In genomic region chr6:12699089-12699488, GRCm38 (mm10) we compare ENCODE assay signal across 27 mouse cellular contexts. TPM values are rescaled to one million over a fixed set of nuclear protein-coding genes. Genes with fewer than 3 reads are reported as not detected.
"Had no signal": no experiment of that assay in that cellular context is flagged by ENCODE, and none has a peak within 500 bp of the region (broad histone marks: within the 10 kb centered on the region; RNA-seq: fewer than 3 reads in every experiment).

No protein-coding gene starts in this region.

- DNase-seq: gastrocnemius, postnatal 25 days; heart, adult 2 months; heart, postnatal 14 days; heart, postnatal 4 days; kidney, adult 18-20 months; kidney, adult 8-10 months; kidney, postnatal 10 days; kidney, postnatal 25 days; kidney, postnatal 4 days; left cerebral cortex, postnatal 4 days; lung, adult 18-20 months had no signal

- H3K4me3 ChIP-seq: heart, adult 2 months; heart, embryonic 13.5 days; heart, embryonic 15.5 days; hindbrain, embryonic 10.5 days; hindbrain, embryonic 12.5 days; intestine, embryonic 15.5 days; layer of hippocampus, adult 2 months; limb, embryonic 13.5 days; limb, embryonic 15.5 days; liver, embryonic 12.5 days had no signal

- H3K36me3 ChIP-seq: heart, embryonic 13.5 days; heart, embryonic 15.5 days; hindbrain, embryonic 10.5 days; hindbrain, embryonic 12.5 days; intestine, embryonic 15.5 days; limb, embryonic 13.5 days; limb, embryonic 15.5 days; liver, embryonic 12.5 days had no signal

- H3K9ac ChIP-seq: heart, embryonic 13.5 days; heart, embryonic 15.5 days; hindbrain, embryonic 12.5 days; hindbrain, embryonic 14.5 days; intestine, embryonic 15.5 days; limb, embryonic 13.5 days; limb, embryonic 15.5 days; liver, embryonic 12.5 days; liver, embryonic 14.5 days had no signal

- H3K27me3 ChIP-seq: heart, embryonic 13.5 days; heart, embryonic 15.5 days; hindbrain, embryonic 12.5 days; intestine, embryonic 15.5 days; limb, embryonic 13.5 days; limb, embryonic 15.5 days; liver, embryonic 12.5 days had no signal

- ATAC-seq: hindbrain, embryonic 16.5 days; inflammation-experienced regulatory T-cells, adult 6 months; intestine, embryonic 15.5 days; intestine, postnatal 0 days; liver, embryonic 12.5 days had no signal

- H3K9me3 ChIP-seq: heart, embryonic 13.5 days; heart, embryonic 15.5 days; hindbrain, embryonic 10.5 days; hindbrain, embryonic 12.5 days; intestine, embryonic 15.5 days; limb, embryonic 13.5 days; limb, embryonic 15.5 days; liver, embryonic 12.5 days had no signal

- H3K4me2 ChIP-seq: heart, embryonic 11.5 days; heart, embryonic 13.5 days; heart, embryonic 15.5 days; hindbrain, embryonic 12.5 days; hindbrain, embryonic 14.5 days; intestine, embryonic 15.5 days; limb, embryonic 13.5 days; limb, embryonic 15.5 days; liver, embryonic 12.5 days had no signal

- H3K4me1 ChIP-seq: heart, embryonic 13.5 days; heart, embryonic 15.5 days; hindbrain, embryonic 10.5 days; hindbrain, embryonic 12.5 days; intestine, embryonic 15.5 days; limb, embryonic 13.5 days; limb, embryonic 15.5 days; liver, embryonic 12.5 days had no signal

- H3K27ac ChIP-seq: heart, adult 2 months; heart, embryonic 13.5 days; heart, embryonic 15.5 days; hindbrain, embryonic 10.5 days; hindbrain, embryonic 12.5 days; hindbrain, embryonic 14.5 days; intestine, embryonic 15.5 days; layer of hippocampus, adult 2 months; limb, embryonic 13.5 days; limb, embryonic 15.5 days; liver, embryonic 12.5 days; liver, embryonic 14.5 days had no signal

RNA-seq across cellular contexts. Expression of gene Thsd7a, which starts 50.1 kb away (rescaled TPM):
- total RNA-seq: granulocyte monocyte progenitor cell, adult 5-6 weeks had no signal
- polyA plus RNA-seq: inflammation-experienced regulatory T-cells, adult 6 months had no signal
